Mouse (Mus musculus): ENCODE measurements around the gene Adgrg1. TPM values are rescaled to one million over a fixed set of nuclear protein-coding genes. Genes with fewer than 3 reads are reported as not detected.

Gene Adgrg1
- 2.4 TPM for polyA plus RNA-seq (2017; shearing (Covaris generic))

DNA sequence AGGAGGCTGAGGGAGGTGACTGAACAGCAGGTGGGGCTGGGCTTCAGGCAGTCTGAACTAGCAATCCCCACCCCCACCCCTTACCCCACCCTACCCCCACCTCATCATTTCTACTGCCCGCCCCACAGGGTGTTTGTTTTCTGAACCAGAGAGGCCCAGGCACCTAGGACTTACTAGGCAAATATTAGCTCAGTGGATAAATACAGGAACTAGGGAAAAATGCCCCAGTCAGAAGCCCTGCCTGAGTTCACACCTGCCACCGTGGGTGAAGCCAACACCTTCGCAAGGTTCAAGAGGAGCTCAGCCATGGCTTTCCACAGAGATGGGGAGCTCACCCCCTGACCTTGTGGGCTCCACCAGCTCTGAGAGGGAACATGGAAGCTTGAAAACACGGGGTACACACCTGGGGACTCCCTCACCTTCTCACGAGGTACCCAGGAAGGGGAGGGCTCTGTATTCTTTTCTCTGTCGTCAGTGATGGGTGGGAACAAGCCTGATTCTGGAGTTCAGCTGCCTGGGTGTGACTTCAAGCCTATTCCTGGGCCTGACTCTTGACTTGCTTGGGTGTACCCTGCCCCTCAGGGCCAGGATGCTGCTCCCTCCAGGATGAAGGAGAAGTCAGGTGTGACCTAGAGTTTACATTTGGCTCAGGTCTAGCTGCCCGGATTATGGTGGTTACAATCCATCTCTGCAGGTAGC lies at the start of gene Adgrg1:
Adgrg1 (plus strand) TSS at position 285 of the 699 bp plus-strand sequence.

DNA sequence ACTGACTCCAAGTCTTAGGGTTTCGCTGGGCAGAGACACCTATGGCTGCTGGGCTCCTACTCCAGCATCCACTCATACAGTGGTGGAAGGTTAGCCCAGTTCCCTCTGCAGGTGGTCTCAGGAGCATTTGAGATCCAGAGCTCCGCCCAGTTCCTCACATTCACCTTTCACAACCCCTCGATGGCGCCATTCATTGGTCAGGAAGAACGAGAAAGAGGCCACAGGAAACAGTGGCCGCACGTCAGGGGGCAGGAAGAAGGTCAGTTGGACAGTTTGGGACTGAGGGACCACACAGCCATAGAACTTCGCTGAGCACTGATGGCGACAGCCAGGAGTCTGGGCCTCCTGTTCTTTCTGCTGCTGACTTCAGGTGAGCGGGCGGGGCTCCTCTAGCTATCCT lies 42.9 kb downstream of the Adgrg1 start, which contains the start of gene Adgrg3:
Adgrg3 (plus strand) TSS at position 242 of the 400 bp plus-strand sequence.

DNA sequence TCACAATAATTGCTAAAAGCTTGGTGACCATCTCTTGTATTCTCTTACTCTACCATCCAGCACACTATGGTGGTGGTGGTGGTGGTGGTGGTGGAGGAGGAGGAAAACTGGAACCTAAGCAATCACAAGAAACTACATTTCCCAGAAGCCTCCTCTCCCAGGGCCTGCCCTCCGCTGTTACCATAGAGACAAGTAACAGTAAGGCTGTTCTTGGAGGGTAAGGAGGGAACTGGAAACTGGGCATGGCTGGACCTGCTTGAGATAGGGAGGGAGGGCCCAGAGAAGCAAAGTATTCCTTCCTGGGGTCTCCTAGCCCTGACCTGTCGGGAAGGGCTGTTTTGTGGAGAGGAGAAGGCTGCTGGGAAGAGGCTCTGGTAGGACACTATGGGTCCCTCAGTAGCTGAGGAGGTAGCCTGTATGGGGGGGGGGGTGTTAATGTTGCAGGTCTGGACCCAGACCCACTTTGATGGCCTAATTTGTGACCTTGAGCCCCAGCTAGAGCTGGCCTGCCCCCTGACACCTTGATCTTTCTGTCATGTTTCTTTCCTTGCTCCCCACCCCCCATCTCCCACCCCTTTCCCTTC lies 80.5 kb downstream of the Adgrg1 start, which contains the start of gene Drc7:
Drc7 (plus strand) TSS at position 177 of the 584 bp plus-strand sequence.

Other genes starting within 250 kb of the Adgrg1 start
- gene Ccl22, start 229.2 kb upstream of the Adgrg1 start, polyA plus RNA-seq (2017; shearing (Covaris generic)), result not detected
- gene Cx3cl1, start 202.7 kb upstream of the Adgrg1 start, polyA plus RNA-seq (2017; shearing (Covaris generic)), result 1.1 TPM
- gene Ccl17, start 164.3 kb upstream of the Adgrg1 start, polyA plus RNA-seq (2017; shearing (Covaris generic)), result not detected
- 81.1 TPM for gene Coq9, start 136.4 kb upstream of the Adgrg1 start, polyA plus RNA-seq (2017; shearing (Covaris generic))
- 101 TPM for gene Ciapin1, start 136.4 kb upstream of the Adgrg1 start, polyA plus RNA-seq (2017; shearing (Covaris generic))
- 117 TPM for gene Polr2c, start 117.3 kb upstream of the Adgrg1 start, polyA plus RNA-seq (2017; shearing (Covaris generic))
- gene Dok4, start 98.4 kb upstream of the Adgrg1 start, polyA plus RNA-seq (2017; shearing (Covaris generic)), result 3.1 TPM
- not detected for gene Ccdc102a, start 56.7 kb upstream of the Adgrg1 start, polyA plus RNA-seq (2017; shearing (Covaris generic))
- 0.21 TPM for gene Adgrg5, start 51.1 kb upstream of the Adgrg1 start, polyA plus RNA-seq (2017; shearing (Covaris generic))
- 0.30 TPM for gene Adgrg3, start 42.9 kb downstream of the Adgrg1 start, polyA plus RNA-seq (2017; shearing (Covaris generic))
- not detected for gene Drc7, start 80.4 kb downstream of the Adgrg1 start, polyA plus RNA-seq (2017; shearing (Covaris generic))
- 26.7 TPM for gene Katnb1, start 106.4 kb downstream of the Adgrg1 start, polyA plus RNA-seq (2017; shearing (Covaris generic))
- gene Kifc3, start 228.1 kb downstream of the Adgrg1 start, polyA plus RNA-seq (2017; shearing (Covaris generic)), result 0.16 TPM